1 mouse cellular context compared by ENCODE assay signal in genomic region chr10:80348244-80348781, GRCm38 (mm10).
TF ChIP-seq lines count a peak whose summit lies in the region.

Adamtsl5 (minus strand) TSS chr10:80348412.

TF ChIP-seq in CH12.LX, 34 proteins besides CTCF, POLR2A, EP300 and RAD21 (continued from another document):
- TF ChIP-seq ZKSCAN1 (IDR thresholded peaks at IDR 0.05; ENCODE audit: borderline replicate concordance, low read depth, low read length) (no peak), MAFK (IDR thresholded peaks at IDR 0.05; ENCODE audit: insufficient replicate concordance, low read length) (no peak), MEF2A (IDR thresholded peaks at IDR 0.05; ENCODE audit: borderline replicate concordance, low read depth, low read length) (0 out of 2 replicates have a peak, but pooled peaks have one; percentile 12), MXI1 (IDR thresholded peaks at IDR 0.05; ENCODE audit: low read depth, low read length) (no peak; the same call in 1 of the 2 replicates), TCF12 (IDR thresholded peaks at IDR 0.05; ENCODE audit: low read depth, low read length) (0 out of 2 replicates have a peak, but pooled peaks have one; percentile 19), KAT2A (IDR thresholded peaks at IDR 0.05; ENCODE audit: insufficient replicate concordance, low read length) (no peak)
